Mouse (Mus musculus): ENCODE measurements at regions not wholly inside any gene's neighbourhood (a gene's known extent, or its start where the extent isn't known, plus 50 kb on each side); places are given as distances from the start of the nearest gene placed in this dataset.

DNA sequence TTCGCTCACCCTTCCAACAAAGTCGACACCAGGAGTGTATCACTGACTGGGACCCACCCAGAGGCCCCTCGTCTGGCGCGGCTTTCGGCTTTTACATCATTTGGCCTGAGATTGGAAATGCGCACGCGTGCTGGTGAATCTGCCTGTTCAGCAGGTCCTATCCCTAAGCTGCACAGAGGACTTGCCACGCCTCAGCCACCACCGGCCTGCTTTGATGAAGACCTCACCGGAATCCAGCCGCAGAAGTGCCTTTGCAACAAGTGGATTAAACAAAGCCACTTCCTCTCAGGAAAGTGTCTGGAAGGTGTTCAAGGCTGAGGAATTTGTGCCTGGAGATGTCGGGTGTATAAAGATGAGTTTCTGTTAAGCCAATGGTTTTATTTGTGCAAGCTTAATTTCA, 143.3 kb upstream of the Zc3h12a start:
- no peak for DNase-seq (ENCODE audit: low read depth, low spot score)

DNA sequence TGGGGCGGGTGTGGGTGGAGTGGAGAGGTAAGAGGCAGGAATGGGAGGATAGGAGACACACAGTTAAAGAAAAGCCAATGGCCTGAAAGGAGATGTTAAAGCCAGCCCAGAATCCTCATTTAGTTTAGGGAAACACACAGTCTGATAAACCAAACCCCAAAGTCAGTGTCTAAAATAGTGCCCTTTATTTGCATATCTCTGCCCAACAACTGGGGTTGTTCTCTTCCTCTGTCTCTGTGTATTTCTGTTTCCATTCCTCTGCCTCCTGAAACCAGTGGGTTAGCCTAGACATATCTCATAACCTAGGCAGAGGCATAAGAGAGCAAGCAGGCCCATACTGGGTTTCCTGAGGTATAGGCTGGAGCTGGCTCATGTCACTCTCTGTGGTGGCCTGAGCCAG, 138.6 kb upstream of the Zc3h12a start:
- DNase-seq (ENCODE audit: low read depth, low spot score): no peak

DNA sequence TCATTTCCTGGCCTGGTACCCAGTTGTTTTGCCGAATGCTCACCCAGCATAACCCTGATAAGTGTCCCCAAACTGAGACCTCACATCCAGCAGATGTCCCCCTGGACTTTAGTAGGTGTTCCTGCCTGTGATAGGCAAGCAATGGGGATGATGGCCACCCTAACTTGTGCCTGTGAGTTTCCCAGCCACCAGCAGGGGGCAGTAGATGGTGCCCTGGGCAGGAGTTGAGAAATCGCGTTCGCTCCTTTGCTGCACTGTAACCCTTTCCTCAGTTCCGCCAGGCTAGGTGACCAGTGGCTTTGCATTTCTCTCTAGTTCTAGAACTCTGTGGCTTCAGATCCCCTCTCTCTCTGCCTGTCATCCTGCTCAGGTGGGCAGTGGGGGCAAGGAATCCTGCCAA, 137.9 kb upstream of the Zc3h12a start:
- DNase-seq (ENCODE audit: low read depth, low spot score): no peak

DNA sequence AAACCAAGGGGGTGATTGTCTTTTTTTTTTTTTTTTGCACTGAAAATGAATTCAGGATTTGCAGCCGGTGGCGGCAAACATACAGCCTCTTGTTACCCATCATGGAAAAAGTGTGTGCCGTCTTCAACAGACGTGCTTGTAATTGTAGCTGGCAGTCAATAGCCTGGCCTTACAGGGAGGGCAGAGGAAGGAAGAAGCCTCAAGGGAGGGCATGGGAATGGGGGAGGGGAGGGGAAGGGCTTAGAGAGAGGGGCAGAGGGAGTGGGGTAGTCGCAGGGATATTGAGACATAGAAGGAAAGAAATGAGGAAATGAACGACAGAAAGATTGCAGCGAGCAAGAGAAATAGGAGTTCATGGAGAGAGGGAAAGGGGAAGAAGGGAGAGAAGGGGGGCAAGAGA, 137.4 kb upstream of the Zc3h12a start:
- no peak for DNase-seq (ENCODE audit: low read depth, low spot score)

DNA sequence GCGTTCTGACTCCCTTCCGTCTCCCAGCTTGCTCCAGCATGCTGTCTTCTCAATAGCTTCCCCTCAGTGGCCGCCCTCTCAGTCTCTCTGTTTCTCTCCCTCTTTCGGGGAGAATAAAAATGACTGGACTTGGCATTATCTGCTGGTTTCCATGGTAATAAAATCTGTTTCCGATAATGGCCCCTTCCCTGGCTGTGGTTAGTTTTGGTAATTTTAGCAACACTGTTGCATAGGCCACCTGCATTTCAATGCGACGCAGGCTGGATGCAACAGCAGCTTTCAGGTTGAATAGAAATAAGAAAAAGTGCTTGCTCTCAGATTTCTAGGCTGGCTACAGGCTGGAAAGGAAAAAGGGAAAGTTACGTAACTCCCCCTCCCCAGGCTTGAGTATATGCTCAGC, 133.9 kb upstream of the Zc3h12a start:
- no peak for DNase-seq (ENCODE audit: low read depth, low spot score)

DNA sequence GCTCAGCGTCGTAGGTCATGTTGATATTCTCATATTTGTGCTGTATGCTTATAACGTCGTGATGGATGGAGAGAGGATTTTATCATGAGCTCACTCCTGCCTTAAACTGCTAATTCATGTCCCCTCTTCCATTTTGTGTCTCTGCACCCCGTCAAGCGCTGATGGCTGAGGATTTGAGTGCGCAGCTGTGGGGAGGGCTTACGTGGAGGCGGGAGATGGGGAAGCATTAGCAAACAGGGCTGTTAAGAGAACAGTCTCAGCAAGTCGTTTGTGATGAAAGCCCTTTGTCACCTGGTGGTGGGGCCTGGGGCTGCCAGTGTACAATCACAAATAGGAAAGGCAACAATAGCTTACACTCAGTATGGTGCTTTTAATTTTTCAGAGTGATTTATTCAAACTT, 131.7 kb upstream of the Zc3h12a start:
- no peak for DNase-seq (ENCODE audit: low read depth, low spot score)

DNA sequence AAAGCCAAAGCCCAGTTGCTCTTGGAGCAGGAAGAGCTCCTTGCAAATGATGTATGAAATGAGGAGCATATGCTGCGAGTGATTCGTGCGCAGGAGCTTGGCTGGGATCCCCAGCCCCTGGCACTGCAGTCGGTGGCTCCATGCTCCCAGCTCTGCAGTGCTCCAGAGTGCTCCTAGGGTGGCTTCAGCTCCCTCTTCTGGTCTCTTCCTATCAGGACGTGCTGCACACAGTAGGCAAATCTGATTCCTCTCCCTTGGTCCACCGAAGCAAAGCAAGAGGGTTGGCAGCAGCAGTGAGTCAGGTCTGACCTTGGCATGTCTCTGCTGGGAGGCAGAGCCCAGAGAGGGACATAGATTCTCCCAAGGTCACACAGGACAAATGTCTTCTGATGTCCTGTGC, 130.3 kb upstream of the Zc3h12a start:
- no peak for DNase-seq (ENCODE audit: low read depth, low spot score)

DNA sequence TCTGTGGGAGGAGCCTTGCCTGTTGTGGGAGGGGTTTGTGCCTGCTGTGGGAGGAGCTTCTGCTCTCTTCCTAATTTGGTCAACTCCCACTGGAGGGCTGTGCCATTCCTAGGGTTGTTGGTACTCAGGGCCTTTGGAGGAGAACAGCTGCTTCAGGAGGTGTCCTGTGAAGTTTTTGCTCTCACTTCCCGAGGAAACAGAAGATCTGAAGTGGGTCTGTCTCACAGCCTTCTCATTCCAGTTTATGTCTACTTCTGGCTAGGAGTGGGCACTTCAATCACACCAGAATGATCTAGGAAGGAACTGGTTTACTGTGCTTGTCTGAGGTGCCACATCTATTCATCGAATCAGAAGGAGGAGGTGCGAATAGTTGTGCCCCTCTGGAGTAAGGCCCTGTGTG, 125.5 kb upstream of the Zc3h12a start:
- no peak for DNase-seq (ENCODE audit: low read depth, low spot score)

DNA sequence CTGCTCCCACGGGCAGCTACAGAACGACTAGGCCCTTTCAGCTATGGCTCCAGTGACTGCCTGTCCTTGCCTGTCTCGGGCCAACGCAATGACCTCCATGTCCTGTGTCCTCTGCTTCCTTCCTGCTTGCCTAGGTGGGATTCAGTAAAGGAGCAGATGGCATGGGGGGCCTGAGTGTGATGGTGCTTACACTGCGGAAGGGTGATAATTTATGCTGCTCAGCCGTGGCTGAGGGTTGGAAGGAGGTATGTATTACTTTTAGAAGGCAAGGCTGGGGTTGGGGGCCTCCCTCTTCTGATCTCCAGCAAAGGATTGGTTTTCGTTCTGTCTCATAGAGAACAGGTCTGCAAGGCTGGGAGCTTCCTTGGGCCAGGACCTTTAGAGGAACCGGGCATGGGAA, 124.6 kb upstream of the Zc3h12a start:
- no peak for DNase-seq (ENCODE audit: low read depth, low spot score)

DNA sequence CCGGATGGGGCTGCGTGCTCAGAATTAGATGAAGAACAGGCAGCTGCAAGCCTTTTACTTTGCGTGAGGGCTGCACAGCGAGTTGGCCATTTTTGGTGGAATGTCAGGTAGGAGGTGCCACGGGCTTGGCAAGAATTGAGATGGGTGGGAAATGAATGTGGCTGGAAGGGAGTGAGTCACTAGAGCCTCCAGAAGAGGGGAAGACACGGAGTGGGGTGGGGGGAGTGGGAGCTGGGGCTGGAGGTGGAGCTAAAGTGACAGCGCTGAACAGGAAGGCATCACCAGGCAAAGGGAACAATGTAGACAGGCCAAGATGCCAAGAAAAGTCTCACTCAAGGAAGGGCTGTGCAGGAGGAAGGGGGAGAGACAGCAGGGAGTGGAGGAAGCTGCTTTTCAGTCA, 121.4 kb upstream of the Zc3h12a start:
- no peak for DNase-seq (ENCODE audit: low read depth, low spot score)

DNA sequence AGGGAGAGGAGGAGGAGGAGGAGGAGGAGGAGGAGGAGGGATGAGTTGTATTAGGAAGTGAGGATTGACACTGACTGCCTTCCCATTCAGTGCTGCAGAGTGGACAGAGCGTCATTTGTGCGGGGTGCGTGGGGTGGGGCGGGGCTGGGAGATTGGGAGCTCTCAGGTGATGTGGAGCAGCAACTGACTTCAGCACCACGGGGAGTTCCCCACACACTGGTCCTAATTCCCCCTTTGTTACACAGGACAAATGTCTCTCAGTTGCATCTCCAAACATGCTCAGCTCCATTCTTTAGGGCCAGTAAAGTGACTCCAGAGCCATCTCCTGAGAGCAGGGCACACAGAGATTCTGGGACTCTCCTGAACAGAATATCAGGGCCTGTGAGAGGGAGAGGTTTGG, 118.5 kb upstream of the Zc3h12a start:
- no peak for DNase-seq (ENCODE audit: low read depth, low spot score)

DNA sequence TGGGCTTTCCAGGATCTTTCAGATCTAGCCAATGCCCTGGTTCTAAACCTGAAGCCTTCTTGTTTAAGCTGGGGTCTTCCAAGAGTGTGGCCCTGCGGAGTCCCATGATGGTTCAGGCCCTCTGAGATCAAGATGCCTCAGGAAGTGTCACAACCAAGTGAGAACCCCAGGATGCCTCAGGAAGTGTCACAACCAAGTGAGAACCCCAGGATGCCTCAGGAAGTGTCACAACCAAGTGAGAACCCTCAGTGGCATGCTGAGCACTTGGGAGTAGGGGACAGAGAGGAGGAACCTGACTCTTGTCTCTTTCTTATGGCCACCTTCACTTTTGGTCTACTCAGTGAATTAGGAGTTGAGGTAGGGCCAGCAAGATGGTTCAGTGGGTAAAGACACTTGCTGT, 114.9 kb upstream of the Zc3h12a start:
- no peak for DNase-seq (ENCODE audit: low read depth, low spot score)

DNA sequence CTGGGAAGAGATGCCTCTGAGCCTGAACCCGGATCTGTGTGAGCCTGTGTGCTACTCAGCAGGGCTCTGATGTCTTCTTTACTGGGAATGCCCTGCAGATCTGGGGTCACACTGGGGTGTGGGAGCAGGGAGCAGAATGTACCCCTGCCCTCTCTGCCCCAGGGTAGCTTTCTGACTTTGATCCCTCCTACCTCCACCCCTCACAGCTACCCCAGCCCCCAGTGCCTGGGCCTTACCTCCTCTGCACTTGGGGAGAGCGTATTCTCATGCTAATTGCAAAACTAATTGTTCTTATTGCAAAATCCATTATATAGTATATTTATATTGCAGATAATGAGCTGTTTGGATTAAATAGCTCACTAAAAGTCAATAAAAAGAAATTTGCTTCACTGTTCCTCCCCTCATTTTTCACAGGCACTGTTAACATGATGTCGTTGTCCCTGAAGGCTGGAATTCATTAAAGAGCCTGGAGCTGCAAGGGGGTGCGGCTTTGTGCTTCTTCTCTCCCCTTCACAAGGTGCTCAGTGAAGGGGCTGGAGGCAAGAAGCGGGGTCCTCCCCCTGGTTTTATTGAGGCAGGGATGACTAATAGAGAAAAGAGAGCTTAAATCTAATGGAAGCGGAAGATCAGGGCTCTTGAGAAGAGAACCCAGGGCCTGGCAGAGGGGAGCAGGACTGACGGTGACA, 114.1 kb upstream of the Zc3h12a start:
- no peak for DNase-seq (ENCODE audit: low read depth, low spot score)

DNA sequence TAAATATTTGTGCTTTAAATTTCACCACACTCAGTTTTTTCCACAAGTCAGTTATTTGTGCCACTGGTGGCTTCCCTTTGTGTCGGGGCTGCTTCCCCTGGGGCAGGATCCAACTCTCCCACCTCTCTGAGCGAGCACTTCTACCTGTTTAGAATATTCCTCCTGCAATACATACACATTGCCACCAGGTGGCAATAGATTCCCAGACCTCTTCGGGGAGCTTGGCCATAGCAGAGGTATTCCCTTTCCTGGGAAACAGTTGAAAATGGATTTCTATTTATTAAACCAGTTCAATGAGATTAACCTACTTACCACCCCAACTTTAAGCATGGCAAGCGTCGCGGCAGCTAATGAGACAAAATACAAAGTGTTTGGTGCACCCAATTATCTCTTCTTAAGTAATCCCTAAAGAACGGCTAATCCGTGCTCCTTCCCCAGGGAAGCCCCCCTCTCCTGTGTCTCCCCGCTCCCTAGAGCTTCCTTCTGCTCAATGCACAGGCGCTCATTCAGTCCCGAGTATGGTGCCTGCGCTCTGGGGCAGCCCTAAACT, 104.1 kb upstream of the Zc3h12a start:
- peak; percentile 46 for DNase-seq (ENCODE audit: low read depth, low spot score)

DNA sequence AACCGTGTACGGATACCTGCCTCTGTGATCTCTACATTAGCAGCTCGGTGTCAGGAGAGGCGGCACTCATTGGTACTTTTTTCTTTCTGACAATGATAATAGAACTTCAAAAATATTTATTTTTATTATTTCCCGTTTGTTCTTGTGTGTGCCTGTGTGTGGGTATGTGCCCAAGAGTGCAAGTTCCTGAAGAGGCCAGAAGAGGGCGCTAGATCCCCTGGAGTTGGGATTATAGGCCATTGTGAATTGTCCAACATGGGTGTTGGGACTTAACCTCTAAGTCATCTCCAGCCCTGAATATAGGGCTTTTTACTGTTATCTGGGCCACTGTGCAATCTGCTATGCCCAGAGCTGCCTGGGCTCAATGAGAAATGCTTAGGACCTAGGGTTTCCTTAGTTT, 99.6 kb upstream of the Zc3h12a start:
- DNase-seq (ENCODE audit: low read depth, low spot score): no peak

DNA sequence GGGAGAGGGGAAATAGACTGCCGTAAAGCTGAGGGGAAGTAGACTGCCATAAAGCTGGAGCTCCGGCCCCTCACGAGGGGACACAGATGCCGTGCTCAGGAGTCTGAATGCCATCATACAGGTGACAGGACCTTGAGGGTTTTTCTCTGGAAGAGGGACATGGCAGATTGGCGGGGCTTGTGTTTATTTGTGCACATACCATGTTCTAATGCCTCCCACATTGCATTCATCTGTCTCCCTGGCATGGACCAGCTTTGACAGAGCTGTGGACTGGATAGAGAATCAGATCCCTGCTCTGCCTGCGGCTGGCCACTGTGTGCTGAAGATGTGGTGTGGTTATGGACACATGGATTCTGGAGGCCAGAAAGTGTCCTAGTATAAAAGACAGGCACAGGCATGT, 95.3 kb upstream of the Zc3h12a start:
- DNase-seq (ENCODE audit: low read depth, low spot score): no peak

DNA sequence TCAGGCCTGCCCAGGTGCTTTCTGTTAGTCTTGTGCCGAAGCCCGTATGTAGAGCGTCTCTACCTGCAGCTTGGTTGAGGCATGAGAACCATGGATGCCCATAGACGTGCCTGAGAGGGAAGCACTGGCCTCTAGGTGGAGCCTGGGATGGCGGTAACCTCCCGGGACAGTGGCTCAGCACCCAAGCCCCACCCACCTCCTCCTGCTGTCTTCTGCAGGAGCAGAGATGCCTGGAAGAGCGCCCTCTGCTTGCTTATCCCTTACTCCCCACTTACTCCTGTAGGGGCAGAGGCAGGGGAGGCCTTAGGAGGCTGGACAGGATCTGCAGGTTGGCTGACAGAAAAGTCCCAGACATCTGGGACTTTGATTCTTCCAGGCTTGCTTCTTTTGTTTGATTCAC, 92.7 kb upstream of the Zc3h12a start:
- DNase-seq (ENCODE audit: low read depth, low spot score): no peak

DNA sequence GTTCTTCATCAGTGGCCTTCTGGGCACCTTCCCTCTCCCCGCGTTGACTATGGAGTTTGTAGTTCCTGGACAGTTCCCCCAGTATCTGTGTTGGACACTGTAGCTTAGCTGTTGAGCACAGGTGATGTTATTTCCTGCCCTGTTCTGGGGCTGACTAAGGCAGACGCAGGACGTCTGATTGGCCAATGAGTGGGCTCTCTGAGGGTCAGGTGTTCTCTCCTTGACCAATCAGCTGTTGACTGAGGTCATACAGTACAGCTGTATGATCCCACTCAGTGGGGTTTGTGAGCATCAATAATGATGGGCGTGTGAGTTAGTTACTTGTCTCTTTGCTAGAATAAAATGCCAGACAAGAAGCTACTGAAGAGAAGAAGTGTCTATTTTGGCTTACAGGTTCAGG, 91.6 kb upstream of the Zc3h12a start:
- DNase-seq (ENCODE audit: low read depth, low spot score): no peak

DNA sequence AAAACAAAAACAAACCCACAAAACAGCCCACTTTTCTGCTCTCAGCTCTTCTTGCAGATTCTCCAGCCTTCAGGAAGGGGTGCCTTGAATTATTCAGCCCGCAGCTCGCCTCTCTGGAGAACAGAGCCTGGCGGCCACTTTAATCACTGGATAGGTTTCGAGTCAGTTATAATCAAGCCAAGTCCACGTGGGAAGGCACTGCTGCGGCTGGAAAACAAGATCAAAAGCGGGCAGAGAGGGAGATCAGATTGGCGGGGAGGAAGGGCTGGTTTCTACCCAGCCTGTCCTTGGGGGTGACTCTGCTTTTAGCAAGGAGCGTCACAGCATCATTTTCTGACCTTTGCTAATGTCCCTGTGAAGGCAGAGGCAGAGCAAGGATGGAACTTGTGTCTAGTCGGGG, 86.7 kb upstream of the Zc3h12a start:
- DNase-seq (ENCODE audit: low read depth, low spot score): no peak

DNA sequence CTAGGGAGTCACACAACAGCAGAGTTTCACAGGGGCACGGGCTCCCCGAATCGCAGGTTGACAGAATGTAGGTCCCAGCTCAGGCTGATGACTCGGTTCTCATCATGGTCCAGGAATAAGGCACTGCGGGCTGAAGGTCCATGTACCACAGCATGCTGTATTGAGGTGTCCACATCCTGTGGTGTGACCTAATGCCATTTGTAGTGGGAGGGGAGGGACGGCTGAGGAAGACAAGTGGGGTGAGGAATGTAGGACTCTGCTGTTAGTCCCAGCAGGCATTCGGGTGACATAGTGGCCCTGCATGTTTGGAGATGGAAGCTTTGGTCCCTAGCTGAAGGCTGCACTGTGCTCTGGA, 84.5 kb upstream of the Zc3h12a start:
- DNase-seq (ENCODE audit: low read depth, low spot score): no peak

DNA sequence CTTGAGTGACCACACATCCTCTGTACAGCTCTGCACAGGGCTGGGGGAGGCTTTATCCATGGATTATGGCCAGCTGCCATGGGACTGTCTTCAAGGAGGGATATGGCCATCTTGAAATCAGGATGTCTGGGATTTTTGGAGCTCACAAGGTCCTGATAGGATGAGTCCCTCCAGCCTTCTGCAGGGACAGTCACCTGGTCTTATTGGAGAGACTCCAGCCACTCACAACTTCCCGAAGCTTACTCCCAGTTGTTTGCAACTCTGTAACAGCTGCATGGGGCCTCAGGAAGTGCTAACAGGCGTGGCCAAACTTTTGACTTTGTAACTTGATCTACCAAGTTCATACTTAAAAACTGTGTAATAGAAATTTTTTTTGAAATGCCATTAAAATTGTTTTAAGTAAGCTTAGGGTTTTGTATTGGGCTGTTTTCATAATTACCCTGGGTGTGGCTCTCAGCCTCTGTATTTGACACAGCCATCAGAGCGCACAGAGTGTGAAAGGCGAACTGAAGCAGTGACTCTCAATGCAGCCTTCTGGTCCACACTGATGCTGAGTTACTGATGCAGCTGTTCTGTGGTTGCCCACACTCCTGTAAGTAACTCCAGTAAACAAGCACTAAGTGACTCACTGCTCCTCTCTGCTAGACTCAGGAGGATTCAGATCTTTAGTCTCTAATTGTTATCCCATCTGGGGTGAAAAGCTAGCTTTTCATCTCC, 84.0 kb upstream of the Zc3h12a start:
- DNase-seq (ENCODE audit: low read depth, low spot score): no peak

DNA sequence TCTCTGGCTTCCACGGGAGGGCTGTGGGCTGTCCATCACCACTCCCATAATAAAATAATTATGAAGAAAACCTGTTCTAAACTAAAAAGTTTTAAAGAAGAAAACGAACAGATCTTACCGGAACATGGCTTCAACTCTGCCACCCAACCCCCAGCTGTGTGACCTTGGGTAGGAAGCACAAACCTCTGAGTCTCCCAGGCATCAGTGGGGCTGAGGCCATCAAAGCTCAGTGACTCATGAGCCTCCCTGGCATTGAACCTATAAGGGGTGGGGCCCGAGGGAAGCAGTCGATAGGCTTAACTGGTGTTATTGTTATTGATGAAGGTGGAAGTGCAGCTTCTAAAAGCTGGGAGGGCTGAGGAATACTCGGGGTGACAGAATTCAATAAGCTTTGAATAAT, 83.1 kb upstream of the Zc3h12a start:
- DNase-seq (ENCODE audit: low read depth, low spot score): no peak

DNA sequence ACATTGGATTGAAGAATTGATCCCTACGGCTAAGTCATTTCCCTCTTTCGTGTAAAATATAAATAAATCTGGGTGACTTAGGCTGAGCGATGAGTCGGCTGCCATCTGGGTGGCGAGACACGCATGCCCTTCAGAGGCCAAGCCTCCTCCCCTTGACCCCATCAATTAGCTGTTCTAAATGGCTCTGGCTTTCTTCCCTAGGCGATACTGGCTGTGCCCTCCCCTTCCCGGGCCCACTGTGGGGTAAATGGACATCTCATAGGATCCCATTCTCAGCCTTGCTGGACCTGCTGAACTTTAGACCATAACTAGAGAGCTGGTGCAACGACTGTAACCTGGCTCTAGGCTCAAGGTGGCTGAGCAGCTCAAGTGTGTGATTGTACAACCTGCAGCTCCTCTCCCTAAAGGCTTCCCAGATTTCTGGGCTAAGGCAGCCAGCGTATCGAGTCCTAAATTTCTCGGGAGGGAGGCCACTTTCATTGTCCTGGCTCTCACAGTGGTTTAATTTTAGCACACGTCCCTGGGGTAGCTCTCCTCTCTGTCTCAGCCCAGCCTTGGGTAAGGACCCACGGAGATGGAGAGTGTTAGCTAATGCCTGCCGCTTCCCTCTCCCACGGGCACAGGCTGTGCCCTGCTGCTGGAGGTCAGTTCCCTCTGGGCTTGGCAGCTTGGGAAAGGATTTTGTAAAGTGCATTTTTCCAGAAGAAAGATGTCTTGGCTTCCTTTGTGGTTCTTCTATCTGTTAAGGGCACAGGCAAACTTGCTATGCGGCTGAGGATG, 80.7 kb upstream of the Zc3h12a start:
- DNase-seq (ENCODE audit: low read depth, low spot score): no peak
